Mouse (Mus musculus) left cerebral cortex, postnatal 4 days (tissue): ENCODE measurements at regions not wholly inside any gene's neighbourhood (a gene's known extent, or its start where the extent isn't known, plus 50 kb on each side); places are given as distances from the start of the nearest gene placed in this dataset.

ENCODE experiments used
- DNase-seq: peaks from one replicate; pipeline ENCODE4 v3.0.0-alpha.2; 2022
- intact Hi-C: fragments of 180-260 bp; cut with DNase I; formaldehyde crosslinking; loops from one replicate; pipeline ENCODE4 v1.15.1; 2025

GRCm38 (mm10) chrX:67829729-67830128, 91.5 kb downstream of the 4933436I01Rik start:
- intact Hi-C loops: loop anchor here (10.0 kb wide), 1 partner anchor 55 kb away; no protein-coding TSS in a partner anchor
- DNase-seq: no peak

- intact Hi-C loops: loop anchor here (10.0 kb wide), 1 partner anchor 64 kb away; no protein-coding TSS in a partner anchor
- no peak for DNase-seq
Observed at GRCm38 (mm10) chrX:67821134-67821533, 100.1 kb downstream of the 4933436I01Rik start.
